Mouse (Mus musculus) spleen, adult 2 months (tissue): ENCODE measurements at regions not wholly inside any gene's neighbourhood (a gene's known extent, or its start where the extent isn't known, plus 50 kb on each side); places are given as distances from the start of the nearest gene placed in this dataset.

Experiments used
- CTCF ChIP-seq: fragments of 200-500 bp; IDR thresholded peaks from 2 replicates; pipeline ENCODE4 v1.5.1; 2011; ENCODE audit warnings: mild to moderate bottlenecking, inconsistent platforms; ENCODE audit not compliant: insufficient read depth, insufficient read length, insufficient replicate concordance; ENCODE audit errors: extremely low read depth
- POLR2A ChIP-seq: fragments of 200-500 bp; IDR thresholded peaks from 2 replicates; pipeline ENCODE4 v1.6.1; 2011; ENCODE audit warnings: low read depth, low read length, inconsistent platforms

DNA sequence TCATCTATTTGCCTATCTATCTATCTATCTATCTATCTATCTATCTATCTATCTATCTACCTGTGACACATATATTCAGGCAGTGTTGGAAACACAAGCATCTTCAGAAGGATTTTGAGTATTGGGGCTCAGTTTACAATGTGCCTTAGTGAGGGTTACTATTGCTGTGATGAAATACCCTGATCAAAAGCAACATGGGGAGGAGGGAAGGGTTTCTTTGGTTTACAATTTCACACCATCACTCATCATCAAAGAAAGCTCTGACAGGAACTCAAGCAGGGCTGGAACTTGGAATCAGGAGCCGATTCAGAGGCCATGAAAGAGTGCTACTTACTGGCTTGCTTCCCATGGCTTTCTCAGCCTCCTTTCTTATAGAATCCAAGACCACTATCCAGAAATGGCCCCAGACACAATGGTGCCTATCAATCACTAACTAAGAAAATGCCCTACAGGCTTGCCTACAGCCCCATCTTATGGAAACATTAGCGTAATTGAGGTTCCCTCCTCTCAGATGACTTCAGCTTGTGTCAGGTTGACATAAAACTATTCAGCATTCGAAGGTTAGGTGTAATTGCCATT lies 157.2 kb downstream of the Faxc start:
- TF ChIP-seq POLR2A (no peak), CTCF (no peak)
